8 mouse cellular contexts compared by ENCODE assay signal in genomic region chr1:127204817-127205485, GRCm38 (mm10). TPM values are rescaled to one million over a fixed set of nuclear protein-coding genes. Genes with fewer than 3 reads are reported as not detected.
DNase-seq lines count a peak whose midpoint lies in the region; ATAC-seq and TF ChIP-seq lines count a peak whose summit lies in the region.

Gene Mgat5, plus strand, starts transcription at chr1:127205015.

- TF ChIP-seq CTCF in midbrain, postnatal 0 days (IDR thresholded peaks at IDR 0.05): peak; percentile 53

- H3K9ac ChIP-seq in embryonic facial prominence, embryonic 14.5 days (ENCODE audit: low read depth, low read length): peak within 1 kb of the TSS; percentile 79
- peak within 1 kb of the TSS; percentile 69 for H3K9ac ChIP-seq in limb, embryonic 14.5 days (ENCODE audit: low read depth, low read length, severe bottlenecking)
- peak within 1 kb of the TSS; percentile 86 for H3K9ac ChIP-seq in midbrain, postnatal 0 days (replicated peaks; ENCODE audit: low read length, poor library complexity, severe bottlenecking)

- H3K4me2 ChIP-seq in embryonic facial prominence, embryonic 14.5 days (ENCODE audit: low read depth, low read length): peak within 1 kb of the TSS; percentile 95
- peak within 1 kb of the TSS; percentile 93 for H3K4me2 ChIP-seq in limb, embryonic 14.5 days (replicated peaks; ENCODE audit: low read depth, low read length, severe bottlenecking)
- peak within 1 kb of the TSS; percentile 65 for H3K4me2 ChIP-seq in midbrain, postnatal 0 days (ENCODE audit: low read depth, low read length, poor library complexity, severe bottlenecking)

- ATAC-seq in embryonic facial prominence, embryonic 14.5 days (ENCODE audit: low read depth): peak; percentile 95
- peak; percentile 92 for ATAC-seq in limb, embryonic 14.5 days (ENCODE audit: low FRiP score, low read depth)
- ATAC-seq in midbrain, postnatal 0 days (ENCODE audit: low FRiP score): peak; percentile 90

- peak within 1 kb of the TSS; percentile 93 for H3K27ac ChIP-seq in embryonic facial prominence, embryonic 14.5 days (replicated peaks; ENCODE audit: low read depth, low read length)
- H3K27ac ChIP-seq in limb, embryonic 14.5 days (replicated peaks; ENCODE audit: low read depth, low read length): peak within 1 kb of the TSS; percentile 93
- H3K27ac ChIP-seq in midbrain, postnatal 0 days (ENCODE audit: low read depth, low read length): peak within 1 kb of the TSS; percentile 93

- H3K4me1 ChIP-seq in embryonic facial prominence, embryonic 14.5 days (ENCODE audit: control insufficient read depth, insufficient read depth, low read length): peaks cover 12% of the 10 kb centered on the region
- H3K4me1 ChIP-seq in limb, embryonic 14.5 days (ENCODE audit: control insufficient read depth, insufficient read depth, low read length): peaks cover 7% of the 10 kb centered on the region; the same call in 1 of the 2 replicates
- H3K4me1 ChIP-seq in midbrain, postnatal 0 days (ENCODE audit: insufficient read depth, low read length): peaks cover 5% of the 10 kb centered on the region; the same call in 1 of the 2 replicates

- DNase-seq in 3T3-L1 (ENCODE audit: low read depth, low spot score): peak; percentile 91
- DNase-seq in adrenal gland, postnatal 4 days (ENCODE audit: low spot score in 2 of 2): peak; percentile 69 to 82
- peak; percentile 97 for DNase-seq in embryonic facial prominence, embryonic 14.5 days (ENCODE audit: low spot score)
- peak; percentile 93 for DNase-seq in heart, adult 8-10 months (ENCODE audit: low spot score)
- peak; percentile 95 for DNase-seq in kidney, adult 9 months
- DNase-seq in limb, embryonic 14.5 days (ENCODE audit: low spot score): peak; percentile 90
- DNase-seq in midbrain, postnatal 0 days (ENCODE audit: low spot score): peak; percentile 95
- peak; percentile 69 to 74 for DNase-seq in spleen, postnatal 14 days (ENCODE audit: low spot score in 2 of 2)

- no peaks in the 10 kb centered on the region for H3K27me3 ChIP-seq in embryonic facial prominence, embryonic 14.5 days (replicated peaks; ENCODE audit: control insufficient read depth, insufficient read depth, low read length)
- no peaks in the 10 kb centered on the region for H3K27me3 ChIP-seq in limb, embryonic 14.5 days (ENCODE audit: control insufficient read depth, insufficient read depth, low read length)
- H3K27me3 ChIP-seq in midbrain, postnatal 0 days (ENCODE audit: insufficient read depth, low read length): no peaks in the 10 kb centered on the region

- no peak for TF ChIP-seq POLR2A in limb, embryonic 14.5 days (IDR thresholded peaks at IDR 0.05; ENCODE audit: borderline replicate concordance, extremely low read depth, insufficient read depth, insufficient read length)

- no peaks in the 10 kb centered on the region for H3K9me3 ChIP-seq in embryonic facial prominence, embryonic 14.5 days (ENCODE audit: control insufficient read depth, low read length)
- H3K9me3 ChIP-seq in limb, embryonic 14.5 days (ENCODE audit: control insufficient read depth, low read length): no peaks in the 10 kb centered on the region
- no peaks in the 10 kb centered on the region for H3K9me3 ChIP-seq in midbrain, postnatal 0 days (ENCODE audit: low read length)

- 0% methylated on average over 40 of the region's 51 CpGs for WGBS in embryonic facial prominence, embryonic 14.5 days
- WGBS in limb, embryonic 14.5 days: under 1% methylated on average over 45 of the region's 51 CpGs
- under 1% methylated on average over 51 of the region's 51 CpGs for WGBS in midbrain, postnatal 0 days

- H3K36me3 ChIP-seq in embryonic facial prominence, embryonic 14.5 days (ENCODE audit: control insufficient read depth, insufficient read depth, low read length): no peaks in the 10 kb centered on the region
- no peaks in the 10 kb centered on the region for H3K36me3 ChIP-seq in limb, embryonic 14.5 days (ENCODE audit: control insufficient read depth, insufficient read depth, low read length)
- no peaks in the 10 kb centered on the region for H3K36me3 ChIP-seq in midbrain, postnatal 0 days (ENCODE audit: insufficient read depth, low read length)

- H3K4me3 ChIP-seq in embryonic facial prominence, embryonic 14.5 days (ENCODE audit: low read depth, low read length): peak within 1 kb of the TSS; percentile 87
- peak within 1 kb of the TSS; percentile 59 for H3K4me3 ChIP-seq in limb, embryonic 14.5 days (replicated peaks; ENCODE audit: low read length)
- H3K4me3 ChIP-seq in midbrain, postnatal 0 days (ENCODE audit: low read depth, low read length): peak within 1 kb of the TSS; percentile 75

RNA-seq across cellular contexts. Expression of gene Mgat5, which starts in this region (rescaled TPM):
- 10 to 100 TPM; 18.3 to 24.9 TPM for total RNA-seq in adrenal gland, postnatal 4 days (2021)
- polyA plus RNA-seq in embryonic facial prominence, embryonic 14.5 days (2014; fragmentation: Nextera tagmentation; extraction: Ambion mirVana): 5.1 and 5.8 TPM in 2 replicates
- 10 to 100 TPM; 11.8 to 15.5 (median 15.1) TPM for total RNA-seq in heart, adult 8-10 months (2022)
- polyA plus RNA-seq in limb, embryonic 14.5 days (2012; rRNA removed): 8.4 and 8.8 TPM in 2 replicates
- polyA plus RNA-seq in limb, embryonic 14.5 days (2014; fragmentation: Nextera tagmentation; extraction: Ambion mirVana): 6.6 and 7.9 TPM in 2 replicates
- 56.5 and 56.6 TPM in 2 replicates for total RNA-seq in midbrain, postnatal 0 days (2014; rRNA removed)
- 11.2 and 13.0 TPM in 2 replicates for polyA plus RNA-seq in midbrain, postnatal 0 days (2015; fragmentation: Nextera tagmentation; extraction: Ambion mirVana)

Comparison
In these comparisons a context has a peak if more than half of its experiments do, and no peak if none do; other contexts are left out.
1. Peak in every context shown above with its lines: DNase-seq, ATAC-seq, H3K4me3 ChIP-seq and H3K27ac ChIP-seq.